Mouse (Mus musculus) neural tube, embryonic 15.5 days (tissue): ENCODE data around the gene Cops3. TPM values are rescaled to one million over a fixed set of nuclear protein-coding genes. Genes with fewer than 3 reads are reported as not detected.
A peak's percentile ranks its signal among the peaks of the same experiment; 100 is the strongest.
"Not testable (repeated sequence)": the region's sequence is repeated elsewhere in the genome, so short reads cannot be mapped to it uniquely, and the experiment has no call there.

Source experiments
- ATAC-seq: fragments of 200-750 bp; cut with Nextera tagmentation; 2 replicates; pipeline ENCODE4 v1.8.0; 2017; ENCODE audit warnings: mild to moderate bottlenecking, moderate TSS enrichment, moderate library complexity; ENCODE audit not compliant: low FRiP score
- H3K27ac ChIP-seq: fragments of 300-500 bp; sonication (generic); replicated peaks from 2 replicates; pipeline ENCODE4 v1.5.1; 2015; ENCODE audit warnings: mild to moderate bottlenecking, inconsistent platforms
- H3K27me3 ChIP-seq: fragments of 300-500 bp; sonication (generic); replicated peaks from 2 replicates; pipeline ENCODE4 v1.6.1; 2015; ENCODE audit warnings: inconsistent platforms
- H3K36me3 ChIP-seq: fragments of 300-500 bp; sonication (generic); 2 replicates; pipeline ENCODE4 v1.6.1; 2015; ENCODE audit warnings: inconsistent platforms
- H3K4me1 ChIP-seq: fragments of 300-500 bp; sonication (generic); 2 replicates; pipeline ENCODE4 v1.6.1; 2015; ENCODE audit warnings: inconsistent platforms
- H3K4me2 ChIP-seq: fragments of 300-500 bp; sonication (generic); 2 replicates; pipeline ENCODE4 v1.6.1; 2015; ENCODE audit warnings: inconsistent platforms, mild to moderate bottlenecking, moderate library complexity
- H3K4me3 ChIP-seq: fragments of 300-500 bp; sonication (generic); replicated peaks from 2 replicates; pipeline ENCODE4 v1.5.1; 2015; ENCODE audit warnings: mild to moderate bottlenecking, inconsistent platforms
- H3K9ac ChIP-seq: fragments of 300-500 bp; sonication (generic); replicated peaks from 2 replicates; pipeline ENCODE4 v1.6.1; 2015; ENCODE audit warnings: mild to moderate bottlenecking, inconsistent platforms
- H3K9me3 ChIP-seq: fragments of 300-500 bp; sonication (generic); replicated peaks from 2 replicates; pipeline ENCODE4 v1.6.1; 2016; ENCODE audit warnings: inconsistent platforms
- WGBS: fragments of 180-500 bp; shearing (Covaris S2); methylation state at CpG from one replicate; pipeline ENCODE4 v1.1.7; 2015; ENCODE audit warnings: mixed read lengths; 5-methylcytosine and 5-hydroxymethylcytosine counted together
- polyA plus RNA-seq: library from polyadenylated mRNA; unstranded; fragments of >200 nt; fragmentation: Nextera tagmentation; extraction: Ambion mirVana; gene quantifications from 2 replicates; pipeline ENCODE4 v1.2.1, GENCODE M21; 2015

Cops3 gene
- polyA plus RNA-seq, 1 experiment from 2014 or later = 195 TPM

GRCm38 (mm10) chr11:59846311-59846710 lies 6.7 kb upstream of the Cops3 start:
- Histone ChIP-seq H3K4me3 (no peak overlapping the region), H3K9ac (no peak overlapping the region), H3K4me1 (peaks cover 21% of the 10 kb centered on the region), H3K9me3 (no peaks in the 10 kb centered on the region), H3K27me3 (no peaks in the 10 kb centered on the region), H3K4me2 (no peak overlapping the region), H3K27ac (no peak overlapping the region), H3K36me3 (no peaks in the 10 kb centered on the region)
- no peak for ATAC-seq
- WGBS = 98% methylated on average over 11 of the region's 11 CpGs

DNA sequence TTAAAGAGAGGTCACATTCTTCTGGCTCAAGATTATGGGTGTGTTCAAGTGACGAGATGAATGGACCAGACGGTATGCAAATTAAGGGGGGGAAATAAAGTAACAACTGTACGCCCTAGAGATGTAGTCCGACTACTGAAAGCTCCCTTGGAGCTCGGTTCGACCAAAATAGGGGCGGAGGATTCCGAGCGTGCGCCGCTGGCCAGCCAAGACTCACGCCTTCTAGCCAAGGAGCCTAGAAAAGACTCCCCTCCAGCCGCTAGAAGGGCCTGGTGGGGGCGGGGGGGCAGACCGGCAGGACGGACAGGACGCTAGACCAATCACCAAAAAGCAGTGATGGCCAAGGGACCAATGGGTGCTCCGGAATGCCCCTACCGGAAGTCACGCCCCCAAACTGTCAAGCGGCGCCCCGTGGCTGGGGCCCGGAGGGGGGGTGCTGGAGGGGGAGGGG lies 605 bp downstream of the Cops3 start, which contains the start of gene Nt5m:
Gene Nt5m, plus strand, starts transcription at position 440 of the 451 bp plus-strand sequence.
- Histone ChIP-seq H3K4me1 (peaks cover 31% of the 10 kb centered on the region), H3K4me3 (peak within 1 kb of the TSS; percentile 66), H3K9me3 (no peaks in the 10 kb centered on the region), H3K9ac (peak within 1 kb of the TSS; percentile 80), H3K4me2 (peak within 1 kb of the TSS; percentile 62), H3K36me3 (peaks cover 21% of the 10 kb centered on the region), H3K27ac (peak within 1 kb of the TSS; percentile 97), H3K27me3 (no peaks in the 10 kb centered on the region)
- peak; percentile 98 for ATAC-seq
- WGBS = 0% methylated on average over 24 of the region's 24 CpGs

DNA sequence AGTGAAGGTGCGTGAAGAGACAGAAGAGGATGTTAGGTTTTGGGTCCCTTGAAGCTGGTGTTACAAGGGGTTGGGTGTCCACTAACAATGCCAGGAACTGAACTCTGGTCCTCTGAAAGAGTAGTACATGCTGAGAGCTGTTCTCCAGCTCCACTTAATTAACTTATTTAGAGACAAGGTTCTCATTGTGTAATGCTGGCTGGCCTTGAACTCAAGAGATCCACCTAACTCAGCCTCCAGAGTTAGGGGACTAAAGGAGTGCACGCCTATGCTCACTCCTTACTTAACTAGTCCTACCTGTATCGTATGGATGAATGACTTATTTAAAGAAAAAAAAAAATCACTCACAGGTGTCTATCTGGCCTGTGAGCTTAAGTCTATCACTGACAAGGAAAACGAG lies 1.2 kb downstream of the Cops3 start:
- whole genome bisulfite sequencing = 63% methylated on average over 4 of the region's 4 CpGs
- peak overlapping the region; percentile 97; the same call in 1 of the 2 replicates for H3K27ac ChIP-seq

DNA sequence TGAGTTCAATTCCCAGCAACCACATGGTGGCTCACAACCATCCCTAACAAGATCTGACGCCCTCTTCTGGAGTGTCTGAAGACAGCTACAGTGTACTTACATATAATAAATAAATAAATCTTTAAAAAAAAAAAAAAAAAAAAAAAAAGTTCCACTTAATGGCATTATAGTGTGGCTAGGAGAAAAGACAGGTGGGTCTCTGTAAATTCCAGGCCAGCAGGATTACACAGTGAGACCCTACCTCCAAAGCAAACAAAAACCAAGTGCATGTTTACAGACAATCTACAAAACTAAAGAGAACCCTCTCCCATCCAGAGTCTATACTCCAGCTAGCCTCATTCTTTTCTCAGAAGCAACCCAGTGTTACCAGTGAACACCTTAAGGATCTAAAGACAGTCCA lies 1.8 kb downstream of the Cops3 start:
- peaks cover 31% of the 10 kb centered on the region for H3K4me1 ChIP-seq
- H3K27me3 ChIP-seq, ATAC-seq, H3K27ac ChIP-seq, H3K4me3 ChIP-seq, H3K9me3 ChIP-seq: not testable (repeated sequence)
- 0 out of 2 replicates have a peak overlapping the region, but pooled peaks have one; percentile 80 for H3K9ac ChIP-seq
- no CpG with 5 or more reads among the region's 1 CpGs for WGBS
- peak overlapping the region; percentile 62 for H3K4me2 ChIP-seq
- peaks cover 28% of the 10 kb centered on the region for H3K36me3 ChIP-seq

More for the DNA sequence above, 1.2 kb downstream of the Cops3 start:
- H3K4me3 ChIP-seq = peak overlapping the region; percentile 66
- H3K36me3 ChIP-seq = peaks cover 24% of the 10 kb centered on the region
- no peaks in the 10 kb centered on the region for H3K27me3 ChIP-seq
- peak overlapping the region; percentile 62 for H3K4me2 ChIP-seq
- H3K9ac ChIP-seq = peak overlapping the region; percentile 80; the same call in 1 of the 2 replicates
- no peaks in the 10 kb centered on the region for H3K9me3 ChIP-seq
- no peak for ATAC-seq
- peaks cover 31% of the 10 kb centered on the region for H3K4me1 ChIP-seq

DNA sequence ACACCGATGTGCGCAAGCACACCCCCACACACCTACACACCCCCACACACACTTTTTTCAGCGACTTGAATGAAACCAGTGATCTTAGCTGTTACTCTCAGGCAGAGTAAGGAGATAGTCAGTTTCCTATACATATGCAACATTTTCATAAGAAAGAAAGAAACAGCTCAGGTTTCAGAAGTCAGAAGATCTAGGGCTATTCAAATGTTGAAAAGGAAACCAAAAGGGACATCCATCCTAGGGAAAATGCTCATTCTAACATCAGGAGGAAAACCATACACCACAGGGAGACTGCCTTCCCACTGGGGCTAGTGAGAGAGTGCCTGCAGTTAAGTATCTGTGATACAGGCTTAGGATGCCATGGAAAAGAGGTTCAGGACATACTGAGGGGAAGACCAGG lies 18.0 kb downstream of the Cops3 start:
- no peaks in the 10 kb centered on the region for H3K27me3 ChIP-seq
- no peak overlapping the region for H3K9ac ChIP-seq
- 90% methylated on average over 3 of the region's 3 CpGs for WGBS
- peaks cover 90% of the 10 kb centered on the region for H3K36me3 ChIP-seq
- H3K4me2 ChIP-seq = no peak overlapping the region
- H3K27ac ChIP-seq = no peak overlapping the region
- no peaks in the 10 kb centered on the region for H3K4me1 ChIP-seq
- no peaks in the 10 kb centered on the region for H3K9me3 ChIP-seq
- no peak overlapping the region for H3K4me3 ChIP-seq
- ATAC-seq = no peak

- no peak overlapping the region for H3K4me3 ChIP-seq
- H3K9me3 ChIP-seq = no peaks in the 10 kb centered on the region
- no peak overlapping the region for H3K27ac ChIP-seq
- no peak overlapping the region for H3K9ac ChIP-seq
- H3K27me3 ChIP-seq = no peaks in the 10 kb centered on the region
- no peak overlapping the region for H3K4me2 ChIP-seq
- H3K36me3 ChIP-seq = peaks cover 70% of the 10 kb centered on the region
- H3K4me1 ChIP-seq = no peaks in the 10 kb centered on the region
- ATAC-seq = no peak
- WGBS = 98% methylated on average over 3 of the region's 3 CpGs
Observed at GRCm38 (mm10) chr11:59817916-59818315, 21.7 kb downstream of the Cops3 start.

DNA sequence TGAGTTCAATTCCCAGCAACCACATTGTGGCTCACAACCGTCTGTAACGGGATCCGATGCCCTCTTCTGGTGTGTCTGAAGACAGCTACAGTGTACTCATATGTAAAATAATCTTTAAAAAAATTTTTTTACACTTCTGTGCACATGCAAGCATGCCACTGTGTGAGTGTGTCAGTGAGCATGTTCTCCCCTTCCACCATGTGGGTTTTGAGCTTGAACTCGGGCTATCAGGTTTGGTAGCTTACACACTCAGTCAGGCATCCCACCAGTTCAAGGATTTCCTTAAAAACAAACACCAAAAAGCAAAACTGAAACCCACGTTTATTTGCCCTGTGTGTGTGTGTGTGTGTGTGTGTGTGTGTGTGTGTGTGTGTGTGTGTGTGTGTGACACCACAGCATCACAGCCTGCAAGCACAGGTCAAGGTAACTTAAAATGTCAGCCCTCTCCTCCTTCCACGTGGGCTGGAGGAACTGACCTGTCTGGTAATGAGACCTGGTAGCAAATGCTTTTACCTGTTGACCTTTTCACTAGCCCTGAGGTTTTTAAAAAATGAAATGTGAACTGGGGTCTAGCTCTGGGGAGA lies 24.1 kb downstream of the Cops3 start:
- H3K4me2 ChIP-seq = no peak overlapping the region
- H3K4me3 ChIP-seq = no peak overlapping the region
- H3K27ac ChIP-seq = no peak overlapping the region
- no peak overlapping the region for H3K9ac ChIP-seq
- 83% methylated on average over 6 of the region's 6 CpGs for whole genome bisulfite sequencing
- H3K36me3 ChIP-seq = peaks cover 50% of the 10 kb centered on the region
- no peaks in the 10 kb centered on the region for H3K27me3 ChIP-seq
- no peaks in the 10 kb centered on the region for H3K9me3 ChIP-seq
- H3K4me1 ChIP-seq = peaks cover 4% of the 10 kb centered on the region; the same call in 1 of the 2 replicates
- no peak for ATAC-seq

GRCm38 (mm10) chr11:59814936-59815335 lies 24.7 kb downstream of the Cops3 start:
- Histone ChIP-seq H3K4me3 (no peak overlapping the region), H3K9me3 (no peaks in the 10 kb centered on the region), H3K4me2 (no peak overlapping the region), H3K4me1 (peaks cover 7% of the 10 kb centered on the region; the same call in 1 of the 2 replicates), H3K27me3 (no peaks in the 10 kb centered on the region), H3K9ac (no peak overlapping the region), H3K27ac (no peak overlapping the region), H3K36me3 (peaks cover 44% of the 10 kb centered on the region)
- WGBS = 87% methylated on average over 6 of the region's 6 CpGs
- no peak for ATAC-seq

DNA sequence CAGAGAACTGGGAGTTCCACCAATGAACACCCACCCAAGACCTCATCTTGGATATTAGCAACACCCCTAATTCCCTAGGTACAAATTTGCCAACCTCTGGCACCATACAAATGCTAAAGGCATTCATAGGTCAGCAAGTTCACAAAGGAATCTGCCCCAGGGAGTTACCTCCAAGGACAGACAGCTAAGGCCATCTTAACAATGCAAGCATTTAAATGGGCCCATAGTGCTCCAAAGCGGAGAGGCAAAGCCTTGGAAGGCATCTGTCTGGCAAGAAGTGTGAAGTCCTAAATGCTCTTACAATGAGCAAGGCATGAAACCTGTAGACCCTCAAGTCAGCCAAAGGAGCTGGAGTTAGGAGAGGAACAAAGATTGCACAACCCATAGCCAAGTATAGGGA lies 25.3 kb downstream of the Cops3 start:
- Histone ChIP-seq H3K27me3 (no peaks in the 10 kb centered on the region), H3K27ac (no peak overlapping the region), H3K4me3 (no peak overlapping the region), H3K9ac (no peak overlapping the region), H3K4me2 (no peak overlapping the region), H3K4me1 (peaks cover 7% of the 10 kb centered on the region; the same call in 1 of the 2 replicates), H3K36me3 (peaks cover 38% of the 10 kb centered on the region), H3K9me3 (no peaks in the 10 kb centered on the region)
- ATAC-seq = no peak
- WGBS = 72% methylated on average over 1 of the region's 1 CpGs

GRCm38 (mm10) chr11:59813276-59813675 lies 26.4 kb downstream of the Cops3 start:
- peaks cover 16% of the 10 kb centered on the region for H3K4me1 ChIP-seq
- no peak overlapping the region for H3K4me2 ChIP-seq
- no peaks in the 10 kb centered on the region for H3K9me3 ChIP-seq
- 69% methylated on average over 3 of the region's 3 CpGs for WGBS
- H3K4me3 ChIP-seq = no peak overlapping the region
- no peak overlapping the region for H3K27ac ChIP-seq
- ATAC-seq = no peak
- no peaks in the 10 kb centered on the region for H3K27me3 ChIP-seq
- no peak overlapping the region for H3K9ac ChIP-seq
- H3K36me3 ChIP-seq = peaks cover 28% of the 10 kb centered on the region

GRCm38 (mm10) chr11:59811211-59811610 lies 28.4 kb downstream of the Cops3 start:
- no peak overlapping the region for H3K4me2 ChIP-seq
- no peak overlapping the region for H3K27ac ChIP-seq
- no peak overlapping the region for H3K9ac ChIP-seq
- ATAC-seq = no peak
- H3K4me1 ChIP-seq = peaks cover 34% of the 10 kb centered on the region
- H3K36me3 ChIP-seq = peaks cover 24% of the 10 kb centered on the region
- no peaks in the 10 kb centered on the region for H3K27me3 ChIP-seq
- no peaks in the 10 kb centered on the region for H3K9me3 ChIP-seq
- WGBS = 78% methylated on average over 4 of the region's 4 CpGs
- H3K4me3 ChIP-seq = no peak overlapping the region

DNA sequence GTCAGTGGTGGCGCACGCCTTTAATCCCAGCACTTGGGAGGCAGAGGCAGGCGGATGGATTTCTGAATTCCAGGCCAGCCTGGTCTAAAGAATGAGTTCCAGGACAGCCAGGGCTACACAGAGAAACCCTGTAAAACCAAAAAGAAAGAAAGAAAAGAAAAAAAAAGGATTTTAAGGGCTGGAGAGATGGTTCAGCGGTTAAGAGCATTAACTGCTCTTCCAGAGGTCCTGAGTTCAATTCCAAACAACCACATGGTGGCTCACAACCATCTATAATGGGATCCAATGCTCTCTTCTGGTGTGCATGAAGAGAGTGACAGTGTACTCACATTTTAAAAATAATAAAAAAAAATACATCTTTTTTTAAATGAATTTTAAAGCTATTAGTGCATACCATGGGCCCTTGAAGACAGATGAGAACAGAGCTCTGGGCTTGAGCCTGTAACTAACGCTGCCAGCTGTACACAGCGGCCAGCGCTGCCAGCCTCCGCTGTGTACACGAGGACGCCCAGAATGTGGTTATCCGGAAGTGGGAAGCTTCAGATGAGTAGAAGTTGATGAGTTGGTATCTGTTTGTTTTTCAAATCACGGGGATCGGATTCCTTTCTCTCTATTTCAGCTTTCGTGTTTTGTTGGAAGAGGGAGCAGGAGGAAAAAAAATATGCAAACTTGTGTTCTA lies 29.0 kb downstream of the Cops3 start:
- ATAC-seq = no peak
- no peaks in the 10 kb centered on the region for H3K27me3 ChIP-seq
- H3K4me2 ChIP-seq = peak overlapping the region; percentile 83
- peaks cover 25% of the 10 kb centered on the region for H3K36me3 ChIP-seq
- no peaks in the 10 kb centered on the region for H3K9me3 ChIP-seq
- peak overlapping the region; percentile 61 for H3K4me3 ChIP-seq
- H3K4me1 ChIP-seq = peaks cover 34% of the 10 kb centered on the region
- H3K27ac ChIP-seq = peak overlapping the region; percentile 100
- peak overlapping the region; percentile 69 for H3K9ac ChIP-seq
- 64% methylated on average over 14 of the region's 14 CpGs for WGBS
